ENCODE assay signal across 17 mouse cellular contexts in the genomic region with DNA sequence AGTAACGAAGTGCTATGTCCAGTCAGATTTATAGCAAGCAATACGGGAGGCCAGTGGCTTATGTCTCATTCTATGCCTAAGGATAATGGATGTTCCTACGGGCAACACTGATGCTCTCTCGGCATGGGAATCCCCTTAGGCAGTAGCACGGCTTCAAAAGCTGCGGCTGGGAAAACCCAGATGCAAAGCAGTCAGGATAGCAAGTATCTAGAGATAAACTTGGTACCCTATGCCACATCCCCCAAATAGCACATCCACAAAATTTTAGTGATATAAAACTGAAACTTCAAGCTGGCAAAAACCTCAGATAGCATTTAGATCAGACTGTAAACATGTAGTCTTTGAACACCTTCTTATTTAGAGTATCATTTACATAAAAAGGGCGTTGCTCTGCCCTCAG. TPM values are rescaled to one million over a fixed set of nuclear protein-coding genes. Genes with fewer than 3 reads are reported as not detected.
A peak's percentile ranks its signal among the peaks of the same experiment; 100 is the strongest.
DNase-seq lines count a peak whose midpoint lies in the region; ATAC-seq lines count a peak whose summit lies in the region.
"Had no signal": no experiment of that assay in that cellular context is flagged by ENCODE, and none has a peak within 500 bp of the region (broad histone marks: within the 10 kb centered on the region; RNA-seq: fewer than 3 reads in every experiment).

No protein-coding gene starts in this region.

- DNase-seq in embryo, embryonic 10.5 days (ENCODE audit: low spot score), result peak; percentile 6
- no peak for DNase-seq in embryo, embryonic 9.5 days (ENCODE audit: extremely low spot score)
- DNase-seq in retina, embryonic 14.5 days (ENCODE audit: low spot score), result peak; percentile 3
- DNase-seq in retina, postnatal 1 day, result no peak
- peak; percentile 81 for DNase-seq in induced T-regulatory cell, adult 2 months (ENCODE audit: low read depth)
- DNase-seq in urinary bladder, postnatal 14 days (ENCODE audit: low spot score), result no peak
- DNase-seq: adrenal gland, adult 2 months; adrenal gland, postnatal 36 days; cerebellum, adult 8-10 months; cerebellum, postnatal 25 days; gastrocnemius, adult 2 months; gastrocnemius, postnatal 25 days; heart, postnatal 4 days had no signal

- no peak for ATAC-seq in megakaryocyte-erythroid progenitor cell, adult 5-6 weeks (replicated peaks; ENCODE audit: low FRiP score, low TSS enrichment, poor library complexity, severe bottlenecking)
- ATAC-seq: forebrain, embryonic 14.5 days; hindbrain, embryonic 16.5 days; intestine, embryonic 15.5 days had no signal

RNA-seq across cellular contexts. Expression of gene D16Ertd472e, which starts 39.2 kb away (rescaled TPM):
- 20.5 and 21.0 TPM in 2 replicates for total RNA-seq in megakaryocyte-erythroid progenitor cell, adult 5-6 weeks (2014; fragmentation: Nextera tagmentation)
- 33.5 and 33.6 TPM in 2 replicates for total RNA-seq in megakaryocyte-erythroid progenitor cell, adult 5-6 weeks (2017)

Comparison
In these comparisons a context has a peak if more than half of its experiments do, and no peak if none do; other contexts are left out.
1. DNase-seq: peak in embryo, embryonic 10.5 days (single experiment), retina, embryonic 14.5 days (single experiment) and induced T-regulatory cell, adult 2 months (single experiment); none in embryo, embryonic 9.5 days (single experiment), retina, postnatal 1 day (single experiment) and urinary bladder, postnatal 14 days (single experiment).